Mouse (Mus musculus) embryo, embryonic 11.5 days (tissue): ENCODE measurements at regions not wholly inside any gene's neighbourhood (a gene's known extent, or its start where the extent isn't known, plus 50 kb on each side); places are given as distances from the start of the nearest gene placed in this dataset.

Source experiments
- DNase-seq: peaks from one replicate; pipeline ENCODE4 v3.0.0-alpha.2; 2012; ENCODE audit warnings: low read depth, low spot score

DNA sequence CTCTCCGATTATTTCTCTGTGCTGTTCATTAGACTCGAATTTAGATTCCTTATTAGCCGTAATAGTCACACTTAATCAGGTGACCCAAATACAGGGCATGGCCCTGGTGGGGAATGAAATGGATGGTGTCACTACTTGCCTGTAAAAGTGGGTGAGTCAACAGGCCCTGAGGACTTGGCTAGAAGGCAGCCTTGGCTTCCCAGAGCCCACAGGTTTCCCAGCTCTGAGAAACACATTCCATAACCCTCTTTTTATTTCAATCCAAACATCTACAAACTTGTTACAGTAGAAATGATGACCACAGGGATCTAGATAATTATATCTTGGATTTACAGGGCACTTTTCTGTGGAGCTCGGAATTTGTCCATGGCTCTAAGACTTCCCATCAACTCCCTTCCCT, 105.2 kb upstream of the Slc7a11 start:
- no peak for DNase-seq

DNA sequence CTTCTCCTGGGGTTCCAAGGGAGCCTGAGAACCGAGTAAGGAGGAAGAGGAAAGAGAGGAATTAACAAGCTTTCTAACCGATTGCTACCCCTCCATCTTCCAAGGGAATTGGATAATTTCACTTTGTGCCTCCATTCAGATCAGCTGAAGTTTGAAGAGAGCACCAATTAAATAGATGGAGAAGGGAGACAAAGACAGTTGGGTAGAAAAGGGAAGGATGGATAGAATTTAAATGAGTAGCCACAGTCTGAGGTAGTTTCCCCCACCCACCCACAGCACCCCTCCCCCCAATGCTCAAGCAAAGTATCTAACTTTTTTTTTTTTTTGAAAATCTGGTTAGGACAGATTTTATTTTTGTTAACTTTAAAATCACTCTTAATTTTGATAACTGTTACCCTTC, 87.2 kb upstream of the Slc7a11 start:
- DNase-seq = no peak

DNA sequence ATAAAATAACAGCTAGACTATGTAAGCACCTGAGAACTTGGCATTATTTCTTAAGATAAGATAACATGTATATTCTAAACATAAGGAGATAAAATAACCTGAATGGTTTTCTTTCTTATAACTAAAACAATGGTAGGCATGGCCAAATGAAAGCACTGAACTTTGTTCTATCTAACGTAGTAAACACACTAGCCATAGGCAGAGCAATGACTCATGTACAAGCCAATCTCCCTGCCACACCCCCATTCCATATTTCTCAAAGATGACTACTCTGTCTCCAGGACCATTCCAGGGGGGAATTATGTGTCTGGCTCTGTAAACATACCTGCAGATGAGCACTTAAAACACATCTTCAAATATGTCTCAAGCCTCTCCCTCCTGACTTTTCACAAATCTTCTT, 80.6 kb upstream of the Slc7a11 start:
- no peak for DNase-seq

DNA sequence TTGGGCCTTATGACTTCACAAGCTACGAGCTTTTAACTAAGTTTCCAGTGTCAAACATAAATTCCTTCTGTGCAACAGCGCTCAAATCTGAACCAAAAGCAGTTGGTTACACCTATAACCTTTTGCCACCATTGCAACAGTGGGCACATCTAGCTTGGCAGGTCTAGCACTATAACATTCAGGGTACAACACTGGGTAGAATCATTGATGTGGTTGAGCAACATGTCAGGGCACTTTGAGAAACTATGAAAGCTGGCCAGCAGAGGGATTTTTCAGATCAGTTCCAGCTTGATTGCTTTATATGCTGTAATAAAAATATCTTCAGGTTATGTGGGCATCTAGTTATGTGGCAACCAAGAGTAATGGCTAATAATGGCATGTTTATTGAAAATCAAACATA, 63.8 kb upstream of the Slc7a11 start:
- no peak for DNase-seq
